Mouse (Mus musculus): ENCODE results near the gene Ctxn1.

The Ctxn1 gene

GRCm38 (mm10) chr8:4259125-4259804, at the start of gene Ctxn1:
Gene Ctxn1, minus strand, starts transcription at chr8:4259274.
- 4% methylated on average over 33 of the region's 33 CpGs for WGBS

DNA sequence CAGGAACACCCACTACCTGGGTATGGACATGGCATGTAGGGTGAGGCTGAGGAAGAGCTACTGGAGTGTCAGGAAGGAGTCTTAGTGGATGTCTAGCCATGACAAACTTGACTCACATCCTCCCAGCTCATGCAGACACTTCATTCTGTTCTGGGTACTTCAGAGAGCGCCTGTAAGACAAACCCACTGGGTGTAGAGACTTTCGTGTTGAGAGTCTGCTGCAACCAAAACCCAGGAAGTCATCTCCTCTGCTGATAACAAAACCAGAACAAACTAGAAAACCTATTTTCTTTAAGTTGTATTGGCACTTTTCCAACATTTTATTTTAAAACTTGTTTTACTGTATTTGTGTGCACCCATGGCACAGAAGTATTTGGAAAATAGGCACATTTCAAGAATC, 46.8 kb upstream of the Ctxn1 start:
- 83% methylated on average over 2 of the region's 2 CpGs for WGBS

GRCm38 (mm10) chr8:4304124-4304547, 45.1 kb upstream of the Ctxn1 start:
- 73% methylated on average over 3 of the region's 3 CpGs for WGBS

- WGBS, result 94% methylated on average over 4 of the region's 4 CpGs
These were observed 38.7 kb upstream of the Ctxn1 start for GRCm38 (mm10) chr8:4297822-4298221.

DNA sequence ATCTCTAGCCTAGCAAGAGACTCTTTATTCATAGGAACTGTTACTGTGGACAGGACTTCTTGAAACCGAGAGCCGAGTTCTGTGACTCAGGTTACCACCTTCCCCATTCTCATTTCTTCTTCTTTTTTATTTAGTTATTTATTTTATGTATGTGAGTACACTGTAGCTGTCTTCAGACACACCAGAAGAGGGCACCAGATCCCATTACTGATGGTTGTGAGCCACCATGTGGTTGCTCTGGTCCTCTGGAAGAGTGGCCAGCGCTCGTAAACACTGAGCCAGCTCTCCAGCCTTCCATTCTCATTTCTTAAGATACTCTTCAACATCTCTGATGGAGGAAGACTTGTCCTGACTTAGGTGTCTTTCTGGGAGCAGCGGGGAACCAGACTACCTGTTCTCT, 33.7 kb upstream of the Ctxn1 start:
- 83% methylated on average over 5 of the region's 5 CpGs for WGBS

GRCm38 (mm10) chr8:4276111-4276465, 17.0 kb upstream of the Ctxn1 start:
- 21% methylated on average over 9 of the region's 9 CpGs for WGBS

DNA sequence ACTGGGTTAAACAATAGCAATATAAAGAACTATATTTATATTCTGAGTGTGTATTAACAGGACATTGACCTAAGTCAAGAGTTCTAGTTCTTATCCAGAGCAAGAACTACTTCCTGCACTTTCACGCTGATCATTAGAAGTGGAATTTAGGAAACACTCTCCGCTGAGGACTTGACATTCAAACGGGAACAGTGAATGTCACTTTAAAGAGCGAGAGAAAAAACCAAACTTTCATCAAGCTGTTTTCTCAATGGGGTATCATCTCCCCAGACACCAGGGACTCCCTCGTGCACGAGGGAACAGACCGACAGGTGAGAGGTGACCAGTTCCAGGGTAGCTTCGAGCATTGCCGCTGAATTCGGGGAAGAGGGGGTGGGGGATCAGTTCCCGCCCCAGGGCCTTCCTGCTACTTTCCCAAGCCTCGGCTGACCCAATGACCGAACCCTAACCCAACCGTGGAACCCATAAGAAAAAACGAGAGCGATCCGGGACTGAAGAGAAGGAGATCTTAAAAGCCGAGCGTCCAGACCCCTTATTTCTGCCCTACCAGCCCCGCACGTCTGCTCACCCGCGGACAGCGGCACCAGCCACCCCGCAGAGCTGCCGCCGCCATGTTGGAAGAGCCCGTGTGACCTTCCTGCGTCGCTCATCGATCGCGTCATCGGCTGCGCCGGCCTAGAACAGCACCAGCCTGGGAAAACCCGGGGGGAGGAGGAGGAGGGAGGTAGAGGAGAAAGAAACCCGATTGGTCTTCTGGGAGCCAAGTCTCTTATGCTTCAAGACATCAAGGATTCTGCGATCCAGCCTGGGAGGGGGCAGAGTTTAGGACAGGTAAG, 16.4 kb upstream of the Ctxn1 start, which contains the start of gene Timm44:
Gene Timm44, minus strand, starts transcription at position 639 of the 836 bp plus-strand sequence.
- under 1% methylated on average over 39 of the region's 39 CpGs for WGBS

- WGBS, result 80% methylated on average over 6 of the region's 6 CpGs
These were observed 10.5 kb upstream of the Ctxn1 start for GRCm38 (mm10) chr8:4269609-4270008.

DNA sequence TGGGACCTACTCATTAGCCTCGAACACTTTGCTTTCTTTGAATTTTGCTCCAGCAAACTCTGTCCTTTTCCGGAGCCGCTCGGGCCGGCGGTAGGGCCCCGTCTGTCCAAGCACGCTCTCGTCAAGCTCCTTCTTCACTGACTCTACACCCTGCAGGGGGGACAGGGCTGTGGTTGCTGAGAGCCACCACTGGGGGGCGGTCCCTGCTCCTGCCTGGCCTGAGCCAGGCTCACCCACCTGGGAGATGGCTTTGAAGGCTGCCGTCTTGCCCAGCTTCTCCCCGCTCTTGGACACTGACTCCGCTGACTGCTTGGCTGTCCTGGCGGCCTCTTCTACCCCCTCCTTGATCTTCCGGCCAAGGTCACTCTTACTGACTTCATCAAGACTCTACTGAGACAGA, 8.6 kb upstream of the Ctxn1 start:
- 73% methylated on average over 15 of the region's 15 CpGs for WGBS

- WGBS, result 68% methylated on average over 15 of the region's 15 CpGs
These were observed 6.3 kb upstream of the Ctxn1 start for GRCm38 (mm10) chr8:4265160-4265914.

- 40% methylated on average over 8 of the region's 8 CpGs for WGBS
These were observed 4.2 kb upstream of the Ctxn1 start for GRCm38 (mm10) chr8:4263105-4263791.

- 79% methylated on average over 4 of the region's 4 CpGs for WGBS
These were observed 714 bp upstream of the Ctxn1 start for GRCm38 (mm10) chr8:4259805-4260170.

GRCm38 (mm10) chr8:4258678-4259077, 396 bp downstream of the Ctxn1 start:
- WGBS, result under 1% methylated on average over 32 of the region's 32 CpGs

- WGBS, result 3% methylated on average over 26 of the region's 35 CpGs
These were observed 841 bp downstream of the Ctxn1 start for GRCm38 (mm10) chr8:4258233-4258632.

- 34% methylated on average over 4 of the region's 4 CpGs for WGBS
These were observed 1.7 kb downstream of the Ctxn1 start for GRCm38 (mm10) chr8:4257350-4257749.

- 16% methylated on average over 4 of the region's 4 CpGs for WGBS
These were observed 2.2 kb downstream of the Ctxn1 start for GRCm38 (mm10) chr8:4256911-4257310.

GRCm38 (mm10) chr8:4255471-4255870, 3.6 kb downstream of the Ctxn1 start:
- 63% methylated on average over 7 of the region's 7 CpGs for WGBS

- 20% methylated on average over 6 of the region's 6 CpGs for WGBS
These were observed 5.1 kb downstream of the Ctxn1 start for GRCm38 (mm10) chr8:4254001-4254400.

GRCm38 (mm10) chr8:4252934-4253841, 5.9 kb downstream of the Ctxn1 start, which contains the start of gene Snapc2:
Gene Snapc2, plus strand, starts transcription at chr8:4253080.
- WGBS, result under 1% methylated on average over 69 of the region's 69 CpGs

DNA sequence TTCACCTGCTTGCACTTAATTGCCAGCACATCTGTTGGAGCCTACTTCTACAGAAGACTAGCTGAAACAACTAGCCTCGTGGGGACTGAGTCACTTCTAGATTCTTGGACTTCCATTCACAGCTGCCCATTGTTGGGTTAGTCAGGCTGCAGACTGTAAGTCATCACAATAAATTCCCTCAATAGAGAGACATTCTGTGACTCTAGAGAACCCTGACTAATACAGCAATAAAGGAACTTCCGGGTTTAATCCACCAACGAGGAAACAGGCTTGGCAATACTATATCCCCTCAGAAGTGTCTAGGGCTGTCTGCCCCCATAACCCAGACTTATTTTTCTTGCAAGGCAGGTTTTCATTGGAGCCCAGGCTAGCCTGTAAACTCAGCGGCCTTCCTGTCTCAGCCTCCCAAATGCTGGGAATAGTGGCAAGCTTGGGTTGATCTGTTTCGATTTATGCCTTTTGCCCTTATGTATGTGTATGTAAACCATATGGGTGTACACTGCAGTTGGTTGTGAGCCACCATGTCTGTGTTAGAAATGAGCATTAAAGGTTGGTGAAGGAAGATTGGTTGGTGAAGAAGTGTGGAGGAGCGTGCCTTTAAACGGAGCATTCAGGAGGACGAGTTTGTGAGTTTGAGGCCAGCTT, 6.8 kb downstream of the Ctxn1 start:
- 40% methylated on average over 8 of the region's 8 CpGs for WGBS
